Mouse (Mus musculus) spleen, adult 10 weeks (tissue): ENCODE data around the gene Fzd5. TPM values are rescaled to one million over a fixed set of nuclear protein-coding genes. Genes with fewer than 3 reads are reported as not detected.

ENCODE experiments used
- polyA plus RNA-seq: library from polyadenylated mRNA; stranded (reverse); fragments of 350-450 nt; fragmentation: Illumina TruSeq; extraction: RNeasy Lipid Tissue Mini Kit (QIAGEN cat#74804); gene quantifications from one replicate; pipeline ENCODE4 v1.2.3, GENCODE M21; 2015; ENCODE audit warnings: low replicate concordance; ENCODE audit not compliant: insufficient read depth

Gene Fzd5
- polyA plus RNA-seq: 3.3 TPM

DNA sequence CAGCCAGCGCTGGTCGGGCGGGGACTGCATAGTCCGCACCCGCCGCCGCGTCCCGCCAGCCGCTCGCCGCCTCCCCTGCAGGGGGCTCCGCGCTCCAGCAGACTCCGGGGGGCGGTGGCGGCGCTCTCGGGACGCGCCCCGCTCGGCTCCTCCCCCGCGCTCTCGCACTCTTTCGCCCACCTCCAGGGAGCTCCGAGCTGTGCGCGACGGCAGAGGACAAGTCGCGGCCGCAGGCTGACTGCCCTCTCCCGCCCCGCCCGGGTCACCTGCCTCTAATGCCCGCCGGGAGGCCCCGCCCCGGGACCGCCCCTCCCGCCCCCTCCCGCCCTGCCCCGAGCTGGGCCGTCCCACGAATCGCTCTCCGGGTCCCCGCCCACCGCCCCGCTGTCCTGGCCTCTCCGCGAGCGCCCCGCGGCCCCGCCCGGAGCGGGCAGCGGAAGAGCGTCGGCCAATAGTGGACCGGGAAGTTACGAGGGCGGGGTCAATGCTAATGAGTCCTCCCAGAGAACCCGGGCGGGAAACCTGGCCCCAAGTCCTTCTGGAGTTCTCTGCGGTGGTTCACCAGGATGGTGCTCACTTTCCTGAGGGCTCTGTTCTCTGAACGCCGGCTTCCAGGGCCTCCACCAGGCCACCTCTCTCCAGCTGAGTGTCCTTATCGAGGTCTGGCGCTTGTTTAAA lies at the start of gene Fzd5:
Gene Fzd5 (minus strand): TSS at position 250 of the 678 bp plus-strand sequence.

DNA sequence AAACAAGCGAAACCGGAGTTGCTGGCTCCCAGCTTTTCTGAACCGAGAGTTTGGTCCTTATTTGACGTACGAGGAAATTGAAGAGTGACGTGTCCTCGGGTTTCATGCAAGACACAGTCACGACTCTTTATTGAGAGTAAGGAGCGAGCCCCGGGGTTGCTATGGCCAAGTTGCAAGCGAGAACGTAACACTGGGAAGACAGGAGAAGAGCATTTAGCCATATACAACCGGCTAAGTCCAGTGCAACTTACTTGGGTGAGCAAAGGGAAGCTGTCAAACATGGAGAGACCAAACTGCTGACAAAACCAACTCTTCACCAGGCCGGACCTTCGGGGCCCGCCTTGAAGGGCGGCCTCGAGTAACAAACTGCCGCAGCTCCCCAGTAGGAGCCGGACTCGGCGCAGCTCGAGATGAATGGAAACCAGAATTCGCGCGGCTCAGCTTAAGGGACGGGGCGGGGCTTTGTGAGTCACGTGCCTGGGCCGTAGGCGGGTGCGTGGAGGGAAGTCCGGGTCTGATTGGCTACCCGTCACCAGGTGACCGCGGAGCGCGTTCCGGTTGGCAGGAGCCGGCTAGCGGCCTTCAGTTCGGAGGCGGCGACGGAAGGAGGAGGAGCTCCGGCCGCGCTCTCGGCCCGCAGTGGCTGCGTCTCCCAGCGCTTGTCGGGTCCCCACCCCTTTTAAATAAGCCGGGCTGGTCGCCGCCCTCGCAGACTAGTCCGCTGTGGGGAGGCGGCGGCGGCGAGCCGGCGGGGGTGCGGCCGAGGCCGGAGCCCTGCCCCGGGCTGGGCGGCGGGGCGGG lies 47.1 kb downstream of the Fzd5 start, which contains the start of gene Ccnyl1:
Gene Ccnyl1 (plus strand): TSS at position 243 of the 801 bp plus-strand sequence.

Other genes with a start within 250 kb of the Fzd5 start
- 76.4 TPM for gene Creb1, start 205.1 kb downstream of the Fzd5 start, polyA plus RNA-seq
- 12.1 TPM for gene Mettl21a, start 120.5 kb downstream of the Fzd5 start, polyA plus RNA-seq
- gene Ccnyl1, start 47.3 kb downstream of the Fzd5 start, polyA plus RNA-seq: 15.5 TPM
- 32.5 TPM for gene Plekhm3, start 219.1 kb upstream of the Fzd5 start, polyA plus RNA-seq